Mouse (Mus musculus): ENCODE data around the gene Hspbap1. TPM values are rescaled to one million over a fixed set of nuclear protein-coding genes. Genes with fewer than 3 reads are reported as not detected.

The Hspbap1 gene
- polyA plus RNA-seq, 1 experiment = 4.4 TPM

DNA sequence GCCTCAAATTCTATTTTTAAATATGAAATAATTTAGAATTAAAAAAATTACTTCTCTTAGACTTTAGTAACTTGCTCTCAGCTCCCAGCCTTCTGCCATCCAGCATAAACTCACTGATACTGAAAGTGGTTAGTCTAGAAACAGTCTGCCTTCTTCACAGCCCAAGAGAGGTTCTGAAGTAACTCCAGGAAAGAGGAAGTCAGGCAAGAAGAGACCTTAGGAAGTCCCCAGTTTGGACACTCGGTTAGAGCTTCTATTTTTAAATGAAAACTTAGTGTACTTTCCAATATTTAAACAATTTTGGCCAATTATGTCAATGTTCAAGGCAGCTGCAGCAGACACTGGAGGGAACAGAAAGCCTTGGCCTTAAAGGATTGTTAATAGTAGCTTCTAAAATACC, 30.6 kb upstream of the Hspbap1 start:
- Histone ChIP-seq H3K4me1 (ENCODE audit: control insufficient read depth, insufficient read depth, insufficient read length, low read length) (peaks cover 9% of the 10 kb centered on the region), H3K4me3 (ENCODE audit: low read depth, low read length) (no peak overlapping the region), H3K27ac (ENCODE audit: insufficient read depth, low read depth, low read length) (no peak overlapping the region), H3K36me3 (ENCODE audit: control insufficient read depth, insufficient read depth, low read length) (peaks cover 5% of the 10 kb centered on the region; the same call in 1 of the 2 replicates), H3K27me3 (ENCODE audit: control insufficient read depth, insufficient read depth, low read length) (no peaks in the 10 kb centered on the region)
- 29% methylated on average over 1 of the region's 1 CpGs for WGBS
- no peak for TF ChIP-seq POLR2A (IDR thresholded peaks at IDR 0.05; ENCODE audit: low read depth, low read length)

DNA sequence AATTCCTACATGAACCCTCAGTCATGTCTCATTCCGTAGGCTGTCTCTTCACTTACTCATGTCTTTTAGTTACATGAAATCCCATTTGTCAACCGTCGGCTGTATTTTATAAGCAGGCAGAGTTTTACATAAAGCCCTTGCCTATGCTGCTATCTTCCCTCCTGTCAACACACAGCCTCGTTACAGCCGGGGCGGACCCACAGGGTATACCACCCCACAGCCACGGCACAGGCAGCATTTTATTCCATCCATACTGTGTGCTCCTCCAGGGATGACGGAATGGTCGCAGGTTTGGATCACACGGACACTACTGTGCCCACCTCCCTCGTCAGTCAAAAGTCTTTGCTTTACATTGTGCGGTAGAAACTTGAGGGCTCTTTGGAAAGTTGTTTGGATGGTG, 29.8 kb upstream of the Hspbap1 start:
- Histone ChIP-seq H3K36me3 (ENCODE audit: control insufficient read depth, insufficient read depth, low read length) (0 out of 2 replicates have a peak, but pooled peaks cover 2% of the 10 kb centered on the region), H3K4me1 (ENCODE audit: control insufficient read depth, insufficient read depth, insufficient read length, low read length) (peaks cover 11% of the 10 kb centered on the region), H3K27me3 (ENCODE audit: control insufficient read depth, insufficient read depth, low read length) (no peaks in the 10 kb centered on the region), H3K27ac (ENCODE audit: insufficient read depth, low read depth, low read length) (no peak overlapping the region), H3K4me3 (ENCODE audit: low read depth, low read length) (no peak overlapping the region)
- TF ChIP-seq POLR2A (IDR thresholded peaks at IDR 0.05; ENCODE audit: low read depth, low read length) (no peak), CTCF (IDR thresholded peaks at IDR 0.05; ENCODE audit: extremely low read depth, insufficient read length, insufficient replicate concordance, low read depth, low read length) (no peak)
- WGBS = 82% methylated on average over 12 of the region's 12 CpGs

- Histone ChIP-seq H3K36me3 (ENCODE audit: control insufficient read depth, insufficient read depth, low read length) (0 out of 2 replicates have a peak, but pooled peaks cover 2% of the 10 kb centered on the region), H3K27me3 (ENCODE audit: control insufficient read depth, insufficient read depth, low read length) (no peaks in the 10 kb centered on the region), H3K4me3 (ENCODE audit: low read depth, low read length) (no peak overlapping the region), H3K27ac (ENCODE audit: insufficient read depth, low read depth, low read length) (no peak overlapping the region), H3K4me1 (ENCODE audit: control insufficient read depth, insufficient read depth, insufficient read length, low read length) (peaks cover 14% of the 10 kb centered on the region)
- TF ChIP-seq POLR2A (IDR thresholded peaks at IDR 0.05; ENCODE audit: low read depth, low read length) (no peak), CTCF (IDR thresholded peaks at IDR 0.05; ENCODE audit: extremely low read depth, insufficient read length, insufficient replicate concordance, low read depth, low read length) (no peak)
- 78% methylated on average over 6 of the region's 6 CpGs for WGBS
Observed at GRCm38 (mm10) chr16:35740943-35741342, 29.2 kb upstream of the Hspbap1 start.

GRCm38 (mm10) chr16:35741621-35742020, 28.6 kb upstream of the Hspbap1 start:
- Histone ChIP-seq H3K36me3 (ENCODE audit: control insufficient read depth, insufficient read depth, low read length) (peaks cover 3% of the 10 kb centered on the region; the same call in 1 of the 2 replicates), H3K27me3 (ENCODE audit: control insufficient read depth, insufficient read depth, low read length) (no peaks in the 10 kb centered on the region), H3K4me1 (ENCODE audit: control insufficient read depth, insufficient read depth, insufficient read length, low read length) (peaks cover 16% of the 10 kb centered on the region), H3K4me3 (ENCODE audit: low read depth, low read length) (no peak overlapping the region), H3K27ac (ENCODE audit: insufficient read depth, low read depth, low read length) (no peak overlapping the region)
- 99% methylated on average over 5 of the region's 5 CpGs for WGBS
- TF ChIP-seq POLR2A (IDR thresholded peaks at IDR 0.05; ENCODE audit: low read depth, low read length) (no peak), CTCF (IDR thresholded peaks at IDR 0.05; ENCODE audit: extremely low read depth, insufficient read length, insufficient replicate concordance, low read depth, low read length) (no peak)

DNA sequence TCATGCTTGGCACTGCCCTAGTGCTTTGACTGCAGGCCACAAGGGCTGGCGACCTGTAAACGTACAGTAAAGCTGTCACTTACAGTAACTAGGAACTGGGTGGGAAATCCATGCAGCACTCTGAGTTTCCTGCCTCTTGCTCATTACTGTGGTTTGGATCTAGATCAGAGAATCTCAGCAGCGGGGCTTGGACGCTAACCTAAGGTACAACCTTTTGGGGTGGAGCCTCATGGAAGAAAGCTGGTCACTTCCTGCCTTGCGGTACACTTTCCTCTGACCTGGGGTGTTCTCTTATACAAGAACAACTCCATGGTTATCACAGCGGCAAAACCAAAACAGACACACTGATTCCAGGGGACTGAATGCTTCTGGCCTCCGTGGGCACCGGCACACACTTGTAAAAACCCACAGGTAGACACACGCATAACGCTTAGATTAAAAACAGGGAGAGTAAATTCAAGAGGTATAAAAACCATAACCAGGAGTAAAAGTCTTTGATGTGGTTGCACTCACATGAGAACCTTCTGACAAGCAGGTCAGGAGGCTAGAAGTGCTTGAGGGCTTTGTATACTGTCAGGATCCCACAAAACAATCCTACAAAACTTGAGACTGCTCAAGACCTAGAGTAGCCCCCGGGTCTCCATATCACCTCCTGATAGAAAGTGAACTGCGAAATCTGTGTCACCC, 27.8 kb upstream of the Hspbap1 start:
- TF ChIP-seq POLR2A (IDR thresholded peaks at IDR 0.05; ENCODE audit: low read depth, low read length) = no peak
- H3K4me3 ChIP-seq (ENCODE audit: low read depth, low read length) = no peak overlapping the region
- no peaks in the 10 kb centered on the region for H3K27me3 ChIP-seq (ENCODE audit: control insufficient read depth, insufficient read depth, low read length)
- WGBS = 79% methylated on average over 12 of the region's 12 CpGs
- H3K4me1 ChIP-seq (ENCODE audit: control insufficient read depth, insufficient read depth, insufficient read length, low read length) = peaks cover 18% of the 10 kb centered on the region
- peaks cover 3% of the 10 kb centered on the region; the same call in 1 of the 2 replicates for H3K36me3 ChIP-seq (ENCODE audit: control insufficient read depth, insufficient read depth, low read length)
- no peak overlapping the region for H3K27ac ChIP-seq (ENCODE audit: insufficient read depth, low read depth, low read length)

DNA sequence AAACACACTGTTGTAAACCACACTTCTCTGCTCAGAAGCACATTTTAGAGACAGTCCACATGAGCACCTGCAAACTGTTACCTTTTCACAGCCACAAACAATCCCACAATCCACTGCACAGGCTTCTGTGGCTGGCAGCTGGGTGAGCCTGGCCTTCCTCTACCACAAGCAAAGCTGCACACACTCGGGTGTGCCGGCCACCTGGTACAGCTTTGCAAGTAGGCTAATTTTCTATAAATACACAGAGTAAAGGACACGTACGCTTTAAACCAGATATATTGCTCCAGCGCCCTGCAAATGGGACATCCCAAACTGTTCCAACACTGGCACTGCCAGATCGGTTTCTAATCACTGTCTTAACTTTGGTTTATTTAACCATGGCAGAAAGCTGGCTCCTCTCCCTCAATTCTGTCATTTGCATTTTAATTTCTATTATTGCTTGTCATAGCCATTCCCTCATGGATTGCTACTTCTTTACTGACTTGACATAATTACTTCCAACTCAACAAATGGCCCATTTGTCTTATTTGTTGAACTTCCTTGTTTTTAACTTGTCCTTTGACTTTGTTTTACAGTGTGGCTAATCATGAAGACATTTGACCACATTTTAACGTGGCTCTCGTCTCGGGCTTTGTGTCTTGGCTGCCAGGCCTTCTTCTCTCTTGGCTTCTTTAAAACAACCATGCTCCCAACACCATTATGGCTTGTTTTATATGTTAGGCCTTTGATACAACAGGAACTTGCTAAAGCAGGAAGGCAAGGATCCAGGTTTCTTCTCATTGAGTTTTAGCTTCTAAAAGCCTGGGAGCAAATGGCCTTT, 22.5 kb upstream of the Hspbap1 start:
- Histone ChIP-seq H3K27me3 (ENCODE audit: control insufficient read depth, insufficient read depth, low read length) (no peaks in the 10 kb centered on the region), H3K4me3 (ENCODE audit: low read depth, low read length) (no peak overlapping the region), H3K36me3 (ENCODE audit: control insufficient read depth, insufficient read depth, low read length) (peaks cover 3% of the 10 kb centered on the region; the same call in 1 of the 2 replicates), H3K4me1 (ENCODE audit: control insufficient read depth, insufficient read depth, insufficient read length, low read length) (peaks cover 19% of the 10 kb centered on the region; the same call in 1 of the 2 replicates), H3K27ac (ENCODE audit: insufficient read depth, low read depth, low read length) (peak overlapping the region; percentile 64; the same call in 1 of the 2 replicates)
- no peak for TF ChIP-seq POLR2A (IDR thresholded peaks at IDR 0.05; ENCODE audit: low read depth, low read length)
- no peak for TF ChIP-seq CTCF (IDR thresholded peaks at IDR 0.05; ENCODE audit: extremely low read depth, insufficient read length, insufficient replicate concordance, low read depth, low read length)
- 51% methylated on average over 9 of the region's 9 CpGs for WGBS

- H3K27me3 ChIP-seq (ENCODE audit: control insufficient read depth, insufficient read depth, low read length) = no peaks in the 10 kb centered on the region
- H3K4me3 ChIP-seq (ENCODE audit: low read depth, low read length) = no peak overlapping the region
- peaks cover 19% of the 10 kb centered on the region; the same call in 1 of the 2 replicates for H3K4me1 ChIP-seq (ENCODE audit: control insufficient read depth, insufficient read depth, insufficient read length, low read length)
- no peak for TF ChIP-seq CTCF (IDR thresholded peaks at IDR 0.05; ENCODE audit: extremely low read depth, insufficient read length, insufficient replicate concordance, low read depth, low read length)
- TF ChIP-seq POLR2A (IDR thresholded peaks at IDR 0.05; ENCODE audit: low read depth, low read length) = no peak
- peaks cover 2% of the 10 kb centered on the region; the same call in 1 of the 2 replicates for H3K36me3 ChIP-seq (ENCODE audit: control insufficient read depth, insufficient read depth, low read length)
- WGBS = 40% methylated on average over 7 of the region's 7 CpGs
- peak overlapping the region; percentile 64; the same call in 1 of the 2 replicates for H3K27ac ChIP-seq (ENCODE audit: insufficient read depth, low read depth, low read length)
Observed at GRCm38 (mm10) chr16:35748237-35748603, 22.0 kb upstream of the Hspbap1 start.

Measured in small intestine, adult 2 months (tissue).